In the genomic region with DNA sequence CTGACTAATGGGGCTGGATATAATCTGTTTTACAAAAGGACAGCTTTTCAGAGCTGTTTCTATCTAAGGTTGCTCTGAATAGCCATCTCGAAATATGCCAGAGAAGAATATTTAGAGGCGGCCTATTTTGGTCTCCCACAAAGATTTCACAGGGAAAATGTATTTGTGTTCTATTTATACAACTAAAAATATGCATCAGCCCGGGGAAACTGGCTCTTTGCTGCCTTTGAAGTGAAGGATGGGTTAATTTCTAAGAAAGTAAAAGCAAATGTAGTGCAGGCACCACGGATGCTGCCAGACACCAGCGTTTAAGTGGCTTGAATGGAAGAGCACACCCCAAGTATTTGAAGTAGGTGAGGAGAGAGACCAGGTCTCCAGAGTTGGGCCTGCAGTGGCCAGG, we compare ENCODE assay signal across 13 mouse cellular contexts.
"Had no signal": no experiment of that assay in that cellular context is flagged by ENCODE, and none has a peak within 500 bp of the region (broad histone marks: within the 10 kb centered on the region; RNA-seq: fewer than 3 reads in every experiment).

No protein-coding gene starts in this region.

- H3K9me3 ChIP-seq: limb, embryonic 15.5 days; midbrain, embryonic 12.5 days; neural tube, embryonic 13.5 days had no signal

- H3K4me3 ChIP-seq: limb, embryonic 15.5 days; midbrain, embryonic 12.5 days; neural tube, embryonic 13.5 days had no signal

- H3K27ac ChIP-seq: limb, embryonic 15.5 days; liver, embryonic 14.5 days; midbrain, embryonic 12.5 days; neural tube, embryonic 13.5 days; stomach, postnatal 0 days had no signal

- H3K36me3 ChIP-seq: limb, embryonic 15.5 days; midbrain, embryonic 12.5 days; neural tube, embryonic 13.5 days had no signal

- ATAC-seq: intestine, postnatal 0 days; midbrain, embryonic 16.5 days had no signal

- H3K4me1 ChIP-seq: limb, embryonic 15.5 days; midbrain, embryonic 12.5 days; neural tube, embryonic 13.5 days had no signal

- DNase-seq: kidney, adult 8-10 months; kidney, postnatal 25 days; lung, adult 18-20 months; retina, postnatal 1 day; thymus, adult 18-20 months; thymus, postnatal 14 days had no signal

- H3K4me2 ChIP-seq: limb, embryonic 15.5 days; midbrain, embryonic 12.5 days; neural tube, embryonic 13.5 days had no signal

- H3K9ac ChIP-seq: limb, embryonic 15.5 days; liver, embryonic 14.5 days; midbrain, embryonic 12.5 days; neural tube, embryonic 13.5 days had no signal

- H3K27me3 ChIP-seq: limb, embryonic 15.5 days; midbrain, embryonic 12.5 days; neural tube, embryonic 13.5 days had no signal
